Mouse (Mus musculus): ENCODE measurements around the gene Bsdc1. TPM values are rescaled to one million over a fixed set of nuclear protein-coding genes. Genes with fewer than 3 reads are reported as not detected.
A peak's percentile ranks its signal among the peaks of the same experiment; 100 is the strongest.
"Not testable (repeated sequence)": the region's sequence is repeated elsewhere in the genome, so short reads cannot be mapped to it uniquely, and the experiment has no call there.

The Bsdc1 gene
- polyA plus RNA-seq, 1 experiment from 2014 or later = 16.7 TPM

- Histone ChIP-seq H3K27me3 (ENCODE audit: control insufficient read depth, insufficient read depth, low read length) (no peaks in the 10 kb centered on the region), H3K27ac (replicated peaks) (no peak overlapping the region), H3K4me2 (replicated peaks; ENCODE audit: low read depth) (no peak overlapping the region), H3K9ac (ENCODE audit: low read length) (no peak overlapping the region), H3K4me3 (ENCODE audit: low read depth, low read length) (no peak overlapping the region), H3K4me1 (replicated peaks; ENCODE audit: control insufficient read depth, insufficient read depth) (no peaks in the 10 kb centered on the region), H3K36me3 (ENCODE audit: control insufficient read depth, insufficient read depth, low read length) (peaks cover 20% of the 10 kb centered on the region), H3K9me3 (ENCODE audit: control insufficient read depth, low read length) (no peaks in the 10 kb centered on the region)
- WGBS = 87% methylated on average over 8 of the region's 8 CpGs
- ATAC-seq (ENCODE audit: low FRiP score, low TSS enrichment) (no peak), DNase-seq (ENCODE audit: low spot score) (no peak)
- TF ChIP-seq EP300 (optimal IDR thresholded peaks at IDR 0.05) = no peak
- TF ChIP-seq CTCF (IDR thresholded peaks at IDR 0.05; ENCODE audit: low read depth) = no peak
Measured at GRCm38 (mm10) chr4:129518519-129518918, 57.1 kb downstream of the Bsdc1 start.

GRCm38 (mm10) chr4:129525338-129525737 lies 64.0 kb downstream of the Bsdc1 start:
- Histone ChIP-seq H3K27me3 (ENCODE audit: control insufficient read depth, insufficient read depth, low read length) (no peaks in the 10 kb centered on the region), H3K36me3 (ENCODE audit: control insufficient read depth, insufficient read depth, low read length) (peaks cover 27% of the 10 kb centered on the region), H3K4me2 (replicated peaks; ENCODE audit: low read depth) (no peak overlapping the region), H3K4me3 (ENCODE audit: low read depth, low read length) (no peak overlapping the region), H3K9me3 (ENCODE audit: control insufficient read depth, low read length) (no peaks in the 10 kb centered on the region), H3K27ac (replicated peaks) (peak overlapping the region; percentile 73), H3K4me1 (replicated peaks; ENCODE audit: control insufficient read depth, insufficient read depth) (no peaks in the 10 kb centered on the region), H3K9ac (ENCODE audit: low read length) (no peak overlapping the region)
- peak; percentile 70 for ATAC-seq (ENCODE audit: low FRiP score, low TSS enrichment)
- WGBS = 86% methylated on average over 5 of the region's 5 CpGs
- no peak for DNase-seq (ENCODE audit: low spot score)
- no peak for TF ChIP-seq CTCF (IDR thresholded peaks at IDR 0.05; ENCODE audit: low read depth)
- no peak for TF ChIP-seq EP300 (optimal IDR thresholded peaks at IDR 0.05)

DNA sequence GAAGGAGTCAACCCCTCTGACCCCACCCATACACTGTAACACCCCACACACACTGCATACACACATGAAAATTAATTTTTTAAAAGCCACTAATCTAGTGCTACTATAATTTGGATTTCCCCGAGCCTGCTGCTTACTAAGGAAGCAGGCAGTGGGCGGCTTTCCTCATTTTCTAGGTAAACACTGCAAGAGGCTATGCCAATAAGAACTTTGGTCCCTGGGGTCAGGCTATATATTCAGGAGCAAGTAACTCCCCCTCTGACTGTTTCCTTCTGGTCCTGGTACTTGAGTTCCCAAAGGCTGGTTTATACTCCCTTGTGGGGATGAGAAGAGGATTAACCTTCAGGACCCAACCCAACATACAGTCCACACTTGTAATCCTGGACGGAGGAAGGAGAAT lies 64.5 kb downstream of the Bsdc1 start:
- Histone ChIP-seq H3K9ac (ENCODE audit: low read length) (no peak overlapping the region), H3K36me3 (ENCODE audit: control insufficient read depth, insufficient read depth, low read length) (peaks cover 27% of the 10 kb centered on the region), H3K27ac (replicated peaks) (peak overlapping the region; percentile 73), H3K27me3 (ENCODE audit: control insufficient read depth, insufficient read depth, low read length) (no peaks in the 10 kb centered on the region), H3K4me1 (replicated peaks; ENCODE audit: control insufficient read depth, insufficient read depth) (no peaks in the 10 kb centered on the region), H3K4me3 (ENCODE audit: low read depth, low read length) (no peak overlapping the region), H3K9me3 (ENCODE audit: control insufficient read depth, low read length) (no peaks in the 10 kb centered on the region), H3K4me2 (replicated peaks; ENCODE audit: low read depth) (no peak overlapping the region)
- ATAC-seq (ENCODE audit: low FRiP score, low TSS enrichment) = peak; percentile 73
- no peak for TF ChIP-seq EP300 (optimal IDR thresholded peaks at IDR 0.05)
- no peak for TF ChIP-seq CTCF (IDR thresholded peaks at IDR 0.05; ENCODE audit: low read depth)
- 66% methylated on average over 3 of the region's 3 CpGs for WGBS
- DNase-seq (ENCODE audit: low spot score) = peak; percentile 48

DNA sequence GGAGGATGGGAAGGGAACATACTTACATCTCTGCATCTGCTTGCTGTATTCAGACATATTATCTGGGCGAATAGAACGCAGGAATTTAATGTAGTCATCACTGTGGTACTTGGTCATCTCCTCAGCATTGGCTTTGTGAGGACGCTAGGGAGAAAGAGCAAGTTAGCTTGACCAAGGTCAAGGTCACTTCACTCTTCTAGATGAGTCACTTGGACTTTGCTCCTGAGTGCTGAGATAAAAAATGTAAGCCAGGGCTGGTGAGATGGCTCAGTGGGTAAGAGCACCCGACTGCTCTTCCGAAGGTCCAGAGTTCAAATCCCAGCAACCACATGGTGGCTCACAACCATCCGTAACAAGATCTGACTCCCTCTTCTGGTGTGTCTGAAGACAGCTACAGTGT lies 67.5 kb downstream of the Bsdc1 start:
- H3K9ac ChIP-seq (ENCODE audit: low read length); DNase-seq (ENCODE audit: low spot score); H3K9me3 ChIP-seq (ENCODE audit: control insufficient read depth, low read length); H3K4me1 ChIP-seq (replicated peaks; ENCODE audit: control insufficient read depth, insufficient read depth); H3K27me3 ChIP-seq (ENCODE audit: control insufficient read depth, insufficient read depth, low read length); H3K27ac ChIP-seq (replicated peaks); H3K4me3 ChIP-seq (ENCODE audit: low read depth, low read length); ATAC-seq (ENCODE audit: low FRiP score, low TSS enrichment); H3K4me2 ChIP-seq (replicated peaks; ENCODE audit: low read depth): not testable (repeated sequence)
- WGBS = 92% methylated on average over 5 of the region's 6 CpGs
- H3K36me3 ChIP-seq (ENCODE audit: control insufficient read depth, insufficient read depth, low read length) = peaks cover 18% of the 10 kb centered on the region

Other genes with a start within 250 kb of the Bsdc1 start
- gene C77080, start 200.2 kb upstream of the Bsdc1 start, polyA plus RNA-seq (2015; fragmentation: Nextera tagmentation; extraction: Ambion mirVana) = 9.6 and 10.3 TPM in 2 replicates
- 2.9 and 3.2 TPM in 2 replicates for gene Sync, start 174.0 kb upstream of the Bsdc1 start, polyA plus RNA-seq (2015; fragmentation: Nextera tagmentation; extraction: Ambion mirVana)
- gene Rbbp4, start 126.2 kb upstream of the Bsdc1 start, polyA plus RNA-seq (2015; fragmentation: Nextera tagmentation; extraction: Ambion mirVana) = 149 and 153 TPM in 2 replicates
- 41.7 and 42.5 TPM in 2 replicates for gene Zbtb8os, start 125.9 kb upstream of the Bsdc1 start, polyA plus RNA-seq (2015; fragmentation: Nextera tagmentation; extraction: Ambion mirVana)
- 12.2 and 13.0 TPM in 2 replicates for gene Zbtb8a, start 83.5 kb upstream of the Bsdc1 start, polyA plus RNA-seq (2015; fragmentation: Nextera tagmentation; extraction: Ambion mirVana)
- 0.68 and 0.72 TPM in 2 replicates for gene Zbtb8b, start 20.7 kb upstream of the Bsdc1 start, polyA plus RNA-seq (2015; fragmentation: Nextera tagmentation; extraction: Ambion mirVana)
- gene Tssk3, start 29.4 kb downstream of the Bsdc1 start, polyA plus RNA-seq (2015; fragmentation: Nextera tagmentation; extraction: Ambion mirVana) = 0.07 TPM in 1 of 2 replicates, not detected in the other
- gene Fam229a, start 29.6 kb downstream of the Bsdc1 start, polyA plus RNA-seq (2015; fragmentation: Nextera tagmentation; extraction: Ambion mirVana) = 0.36 and 0.44 TPM in 2 replicates
- 153 and 174 TPM in 2 replicates for gene Marcksl1, start 52.0 kb downstream of the Bsdc1 start, polyA plus RNA-seq (2015; fragmentation: Nextera tagmentation; extraction: Ambion mirVana)
- gene Hdac1, start 81.1 kb downstream of the Bsdc1 start, polyA plus RNA-seq (2015; fragmentation: Nextera tagmentation; extraction: Ambion mirVana) = 110 TPM in 2 replicates
- 1.7 and 1.9 TPM in 2 replicates for gene Lck, start 112.1 kb downstream of the Bsdc1 start, polyA plus RNA-seq (2015; fragmentation: Nextera tagmentation; extraction: Ambion mirVana)
- 1.2 and 1.9 TPM in 2 replicates for gene Fam167b, start 117.0 kb downstream of the Bsdc1 start, polyA plus RNA-seq (2015; fragmentation: Nextera tagmentation; extraction: Ambion mirVana)
- 222 and 230 TPM in 2 replicates for gene Eif3i, start 139.1 kb downstream of the Bsdc1 start, polyA plus RNA-seq (2015; fragmentation: Nextera tagmentation; extraction: Ambion mirVana)
- gene Tmem234, start 139.1 kb downstream of the Bsdc1 start, polyA plus RNA-seq (2015; fragmentation: Nextera tagmentation; extraction: Ambion mirVana) = 168 and 169 TPM in 2 replicates
- gene Dcdc2b, start 152.7 kb downstream of the Bsdc1 start, polyA plus RNA-seq (2015; fragmentation: Nextera tagmentation; extraction: Ambion mirVana) = 0.65 and 0.75 TPM in 2 replicates
- gene Iqcc, start 157.5 kb downstream of the Bsdc1 start, polyA plus RNA-seq (2015; fragmentation: Nextera tagmentation; extraction: Ambion mirVana) = 15.8 and 16.1 TPM in 2 replicates
- 34.2 and 40.2 TPM in 2 replicates for gene Ccdc28b, start 162.4 kb downstream of the Bsdc1 start, polyA plus RNA-seq (2015; fragmentation: Nextera tagmentation; extraction: Ambion mirVana)
- gene Txlna, start 179.5 kb downstream of the Bsdc1 start, polyA plus RNA-seq (2015; fragmentation: Nextera tagmentation; extraction: Ambion mirVana) = 23.5 and 23.6 TPM in 2 replicates
- gene Kpna6, start 211.2 kb downstream of the Bsdc1 start, polyA plus RNA-seq (2015; fragmentation: Nextera tagmentation; extraction: Ambion mirVana) = 5.7 and 6.8 TPM in 2 replicates
- 4.5 and 5.4 TPM in 2 replicates for gene Tmem39b, start 235.3 kb downstream of the Bsdc1 start, polyA plus RNA-seq (2015; fragmentation: Nextera tagmentation; extraction: Ambion mirVana)